Mouse (Mus musculus) hindbrain, embryonic 14.5 days (tissue): ENCODE data around the gene Ube2b. TPM values are rescaled to one million over a fixed set of nuclear protein-coding genes. Genes with fewer than 3 reads are reported as not detected.

Source experiments
- ATAC-seq: fragments of 200-750 bp; cut with Nextera tagmentation; 2 replicates; pipeline ENCODE4 v1.8.0; 2017; ENCODE audit warnings: moderate number of reproducible peaks, mild to moderate bottlenecking, moderate TSS enrichment, moderate library complexity; ENCODE audit not compliant: low FRiP score
- DNase-seq: peaks from one replicate; pipeline ENCODE4 v3.0.0-alpha.2; 2015; ENCODE audit warnings: low spot score
- H3K27ac ChIP-seq: fragments of 300-500 bp; sonication (generic); 2 replicates; pipeline ENCODE4 v1.5.1; 2014; ENCODE audit warnings: mild to moderate bottlenecking, moderate library complexity
- H3K27me3 ChIP-seq: fragments of 300-500 bp; sonication (generic); 2 replicates; pipeline ENCODE4 v1.6.1; 2014; ENCODE audit warnings: mild to moderate bottlenecking, low read length, mixed read lengths; ENCODE audit not compliant: control insufficient read depth, insufficient read depth
- H3K36me3 ChIP-seq: fragments of 300-500 bp; sonication (generic); replicated peaks from 2 replicates; pipeline ENCODE4 v1.6.1; 2014; ENCODE audit not compliant: control insufficient read depth, insufficient read depth
- H3K4me1 ChIP-seq: fragments of 300-500 bp; sonication (generic); replicated peaks from 2 replicates; pipeline ENCODE4 v1.6.1; 2014; ENCODE audit warnings: antibody characterized with exemption, low read length, mixed read lengths; ENCODE audit not compliant: control insufficient read depth, insufficient read depth
- H3K4me2 ChIP-seq: fragments of 300-500 bp; sonication (generic); replicated peaks from 2 replicates; pipeline ENCODE4 v1.6.1; 2014; ENCODE audit warnings: mild to moderate bottlenecking, moderate library complexity
- H3K4me3 ChIP-seq: fragments of 300-500 bp; sonication (generic); replicated peaks from 2 replicates; pipeline ENCODE4 v1.5.1; 2014; ENCODE audit warnings: mild to moderate bottlenecking, low read length
- H3K9ac ChIP-seq: fragments of 300-500 bp; sonication (generic); 2 replicates; pipeline ENCODE4 v1.6.1; 2014
- H3K9me3 ChIP-seq: fragments of 300-500 bp; sonication (generic); 2 replicates; pipeline ENCODE4 v1.6.1; 2016; ENCODE audit warnings: low read length; ENCODE audit not compliant: control insufficient read depth
- WGBS: fragments of 180-500 bp; shearing (Covaris S2); extraction: QIAGEN DNeasy Blood & Tissue Kit; methylation state at CpG from one replicate; pipeline ENCODE4 v1.1.7; 2014; 5-methylcytosine and 5-hydroxymethylcytosine counted together
- polyA plus RNA-seq: library from polyadenylated mRNA; unstranded; fragments of >200 nt; fragmentation: Nextera tagmentation; extraction: Ambion mirVana; gene quantifications from 2 replicates; pipeline ENCODE4 v1.2.1, GENCODE M21; 2014

The Ube2b gene
- 150 and 157 TPM in 2 replicates for polyA plus RNA-seq

GRCm38 (mm10) chr11:52000290-52000962 lies at the start of gene Ube2b:
Gene Ube2b, minus strand, starts transcription at chr11:52000762.
- Histone ChIP-seq H3K9ac (peak within 1 kb of the TSS; percentile 92), H3K4me3 (peak within 1 kb of the TSS; percentile 94), H3K36me3 (peaks cover 25% of the 10 kb centered on the region), H3K9me3 (no peaks in the 10 kb centered on the region), H3K4me1 (peaks cover 38% of the 10 kb centered on the region), H3K27me3 (no peaks in the 10 kb centered on the region), H3K4me2 (peak within 1 kb of the TSS; percentile 92), H3K27ac (peak within 1 kb of the TSS; percentile 96)
- WGBS = under 1% methylated on average over 51 of the region's 63 CpGs
- DNase-seq (peak; percentile 96), ATAC-seq (peak; percentile 86)

DNA sequence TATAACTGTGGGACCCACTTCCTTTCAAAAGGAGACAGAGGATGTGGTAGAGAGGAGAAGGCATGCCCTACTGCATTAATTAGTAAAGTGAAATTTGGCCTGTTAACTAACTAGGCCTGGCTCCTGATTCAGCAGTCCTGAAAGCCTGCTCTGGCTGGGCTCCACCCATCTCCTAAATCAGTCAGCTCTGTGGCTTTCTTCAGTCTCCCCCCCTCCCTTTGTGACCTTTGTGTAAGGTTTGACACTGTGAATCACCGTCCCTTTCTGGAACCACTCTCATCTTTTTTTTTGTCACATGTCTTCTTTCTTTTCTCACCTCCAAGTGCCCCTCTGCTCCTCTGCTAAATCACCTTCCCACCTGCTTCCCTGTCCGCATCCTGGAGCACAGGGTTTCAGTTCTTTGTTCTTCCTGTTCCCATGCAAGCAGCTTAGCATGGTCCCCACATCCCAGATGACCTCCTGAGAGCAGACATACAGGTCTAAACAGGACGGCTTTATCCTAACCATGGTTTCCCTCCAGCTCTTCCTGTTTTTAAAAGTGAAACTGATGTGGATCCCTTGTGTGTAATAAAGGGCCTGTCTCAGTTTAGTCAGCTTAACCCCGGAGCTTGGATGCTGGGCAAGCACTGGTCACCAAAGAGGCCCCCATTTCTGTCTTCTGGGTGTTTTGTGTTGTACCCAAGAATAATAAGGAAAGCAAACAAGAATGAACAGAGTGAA lies 46.0 kb upstream of the Ube2b start:
- no peak for DNase-seq
- Histone ChIP-seq H3K4me2 (no peak overlapping the region), H3K9ac (no peak overlapping the region), H3K27ac (no peak overlapping the region), H3K4me1 (no peaks in the 10 kb centered on the region), H3K9me3 (no peaks in the 10 kb centered on the region), H3K36me3 (0 out of 2 replicates have a peak, but pooled peaks cover 3% of the 10 kb centered on the region), H3K27me3 (no peaks in the 10 kb centered on the region), H3K4me3 (no peak overlapping the region)
- ATAC-seq = no peak
- 59% methylated on average over 4 of the region's 4 CpGs for WGBS

- Histone ChIP-seq H3K36me3 (0 out of 2 replicates have a peak, but pooled peaks cover 3% of the 10 kb centered on the region), H3K4me3 (no peak overlapping the region), H3K27ac (no peak overlapping the region), H3K9ac (no peak overlapping the region), H3K27me3 (no peaks in the 10 kb centered on the region), H3K4me1 (no peaks in the 10 kb centered on the region), H3K9me3 (no peaks in the 10 kb centered on the region), H3K4me2 (no peak overlapping the region)
- ATAC-seq (no peak), DNase-seq (no peak)
Observed at GRCm38 (mm10) chr11:52044156-52044555, 43.6 kb upstream of the Ube2b start.

DNA sequence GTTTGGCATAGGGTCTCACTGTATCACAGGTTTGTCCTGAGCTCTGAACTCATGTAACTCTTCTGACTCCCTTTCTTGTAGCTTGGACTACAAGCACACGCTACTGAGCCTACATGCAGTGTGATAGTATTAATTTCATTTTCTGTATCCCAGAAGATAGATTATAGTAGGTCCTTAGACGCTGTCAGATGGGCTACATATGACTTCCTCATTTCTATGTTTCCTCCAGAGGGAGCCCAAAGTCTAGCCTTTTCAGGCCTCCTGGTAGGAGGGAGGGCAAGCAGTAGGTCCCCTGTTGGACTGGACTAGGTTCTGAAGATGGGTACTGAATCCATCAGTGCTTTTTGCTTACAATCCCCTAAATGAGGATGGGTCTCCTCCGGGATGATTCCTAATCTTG lies 42.7 kb upstream of the Ube2b start:
- Histone ChIP-seq H3K36me3 (0 out of 2 replicates have a peak, but pooled peaks cover 3% of the 10 kb centered on the region), H3K4me1 (no peaks in the 10 kb centered on the region), H3K4me3 (no peak overlapping the region), H3K27me3 (no peaks in the 10 kb centered on the region), H3K27ac (no peak overlapping the region), H3K9ac (no peak overlapping the region), H3K4me2 (no peak overlapping the region), H3K9me3 (no peaks in the 10 kb centered on the region)
- no peak for DNase-seq
- WGBS = 87% methylated on average over 3 of the region's 3 CpGs
- ATAC-seq = no peak

- no peaks in the 10 kb centered on the region for H3K4me1 ChIP-seq
- no peak overlapping the region for H3K9ac ChIP-seq
- DNase-seq (no peak), ATAC-seq (no peak)
- H3K4me3 ChIP-seq = no peak overlapping the region
- H3K9me3 ChIP-seq = no peaks in the 10 kb centered on the region
- no peak overlapping the region for H3K4me2 ChIP-seq
- no peaks in the 10 kb centered on the region for H3K27me3 ChIP-seq
- peaks cover 9% of the 10 kb centered on the region; the same call in 1 of the 2 replicates for H3K36me3 ChIP-seq
- 28% methylated on average over 3 of the region's 3 CpGs for WGBS
- H3K27ac ChIP-seq = no peak overlapping the region
Observed at GRCm38 (mm10) chr11:52037659-52038058, 37.1 kb upstream of the Ube2b start.

DNA sequence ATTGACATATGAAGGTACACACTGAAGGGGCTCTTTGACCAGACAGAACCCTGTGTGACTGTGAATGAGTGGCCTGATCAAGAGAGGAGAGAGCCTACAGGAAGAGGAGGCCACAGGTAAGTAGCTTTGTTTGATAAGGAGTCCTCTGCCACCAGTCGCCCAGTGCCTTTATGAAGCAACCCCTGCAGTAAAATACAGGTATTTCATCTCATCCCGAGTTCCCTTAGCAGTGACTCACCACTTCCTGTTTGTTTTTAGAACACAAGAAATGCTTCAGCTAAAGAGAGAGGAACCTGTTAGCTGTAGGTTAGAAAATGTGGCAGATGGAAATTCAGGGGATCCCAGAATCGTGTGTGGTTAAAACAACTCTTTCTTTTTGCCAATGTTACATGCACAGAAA lies 35.3 kb upstream of the Ube2b start:
- Histone ChIP-seq H3K9me3 (no peaks in the 10 kb centered on the region), H3K4me1 (no peaks in the 10 kb centered on the region), H3K9ac (no peak overlapping the region), H3K27me3 (no peaks in the 10 kb centered on the region), H3K27ac (no peak overlapping the region), H3K4me3 (no peak overlapping the region), H3K4me2 (no peak overlapping the region), H3K36me3 (peaks cover 11% of the 10 kb centered on the region; the same call in 1 of the 2 replicates)
- ATAC-seq = no peak
- no peak for DNase-seq
- 91% methylated on average over 3 of the region's 3 CpGs for WGBS

GRCm38 (mm10) chr11:52033953-52034352 lies 33.4 kb upstream of the Ube2b start:
- H3K9ac ChIP-seq = no peak overlapping the region
- WGBS = 98% methylated on average over 1 of the region's 1 CpGs
- H3K36me3 ChIP-seq = peaks cover 11% of the 10 kb centered on the region; the same call in 1 of the 2 replicates
- no peak overlapping the region for H3K27ac ChIP-seq
- H3K27me3 ChIP-seq = no peaks in the 10 kb centered on the region
- DNase-seq (no peak), ATAC-seq (no peak)
- H3K4me1 ChIP-seq = no peaks in the 10 kb centered on the region
- H3K4me3 ChIP-seq = no peak overlapping the region
- no peak overlapping the region for H3K4me2 ChIP-seq
- no peaks in the 10 kb centered on the region for H3K9me3 ChIP-seq

DNA sequence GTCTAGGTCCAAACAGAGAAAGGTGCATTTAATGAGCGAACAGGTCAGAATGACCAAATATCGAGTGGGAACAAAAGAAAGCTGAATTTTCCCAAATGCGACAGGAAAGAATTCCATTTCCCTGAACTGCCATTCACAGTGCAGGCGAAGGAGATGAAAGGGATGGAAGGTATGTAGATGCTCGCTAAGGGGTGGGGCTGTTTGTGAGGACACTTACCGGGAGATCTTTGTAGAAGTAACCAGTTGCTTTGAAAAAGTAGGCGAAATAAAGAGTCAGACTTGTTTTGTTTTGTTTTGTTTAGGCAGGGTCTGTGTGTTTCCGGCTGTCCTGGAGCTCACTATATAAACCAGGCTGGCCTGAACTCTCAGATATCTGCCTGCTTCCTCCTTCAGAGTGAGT lies 31.8 kb upstream of the Ube2b start:
- no peak overlapping the region for H3K27ac ChIP-seq
- no peak overlapping the region for H3K4me3 ChIP-seq
- no peaks in the 10 kb centered on the region for H3K4me1 ChIP-seq
- no peaks in the 10 kb centered on the region for H3K27me3 ChIP-seq
- H3K4me2 ChIP-seq = no peak overlapping the region
- ATAC-seq (no peak), DNase-seq (no peak)
- peaks cover 11% of the 10 kb centered on the region; the same call in 1 of the 2 replicates for H3K36me3 ChIP-seq
- H3K9me3 ChIP-seq = no peaks in the 10 kb centered on the region
- H3K9ac ChIP-seq = no peak overlapping the region
- 77% methylated on average over 8 of the region's 8 CpGs for WGBS

DNA sequence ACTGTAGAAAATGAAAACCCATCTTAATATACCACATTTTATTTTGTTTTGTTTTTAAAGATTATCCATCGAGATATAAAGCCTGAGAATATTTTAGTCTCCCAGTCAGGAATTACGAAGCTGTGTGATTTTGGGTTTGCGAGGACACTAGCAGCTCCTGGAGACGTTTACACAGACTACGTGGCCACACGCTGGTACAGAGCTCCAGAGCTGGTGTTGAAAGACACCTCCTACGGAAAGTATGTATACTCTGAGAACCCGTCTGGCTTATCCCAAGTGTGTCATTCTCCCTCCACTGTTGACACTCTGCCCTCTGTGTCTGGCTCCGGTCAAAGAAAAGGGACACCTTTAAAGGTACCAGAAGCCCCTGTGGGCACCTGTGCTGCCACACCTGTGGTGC lies 17.7 kb upstream of the Ube2b start:
- ATAC-seq (no peak), DNase-seq (no peak)
- Histone ChIP-seq H3K4me3 (no peak overlapping the region), H3K27ac (no peak overlapping the region), H3K9ac (no peak overlapping the region), H3K4me2 (no peak overlapping the region), H3K9me3 (no peaks in the 10 kb centered on the region), H3K27me3 (no peaks in the 10 kb centered on the region), H3K4me1 (no peaks in the 10 kb centered on the region), H3K36me3 (peaks cover 7% of the 10 kb centered on the region; the same call in 1 of the 2 replicates)
- WGBS = 89% methylated on average over 9 of the region's 9 CpGs
